Mouse (Mus musculus) thymus, postnatal 0 days (tissue): ENCODE results near the gene Col8a1. TPM values are rescaled to one million over a fixed set of nuclear protein-coding genes. Genes with fewer than 3 reads are reported as not detected.
A peak's percentile ranks its signal among the peaks of the same experiment; 100 is the strongest.

Experiments
- DNase-seq: peaks from one replicate; pipeline ENCODE4 v3.0.0-alpha.2; 2015; ENCODE audit warnings: low spot score
- polyA plus RNA-seq: library from polyadenylated mRNA; unstranded; fragments of >200 nt; fragmentation: Nextera tagmentation; extraction: Ambion mirVana; gene quantifications from 2 replicates; pipeline ENCODE4 v1.2.1, GENCODE M21; 2015

The Col8a1 gene
- polyA plus RNA-seq, 1 experiment from 2014 or later: 0.23 TPM

- DNase-seq: no peak
Observed at GRCm38 (mm10) chr16:57685790-57686399, 68.6 kb downstream of the Col8a1 start.

GRCm38 (mm10) chr16:57672251-57672650 is 82.3 kb downstream of the Col8a1 start:
- DNase-seq: no peak

DNA sequence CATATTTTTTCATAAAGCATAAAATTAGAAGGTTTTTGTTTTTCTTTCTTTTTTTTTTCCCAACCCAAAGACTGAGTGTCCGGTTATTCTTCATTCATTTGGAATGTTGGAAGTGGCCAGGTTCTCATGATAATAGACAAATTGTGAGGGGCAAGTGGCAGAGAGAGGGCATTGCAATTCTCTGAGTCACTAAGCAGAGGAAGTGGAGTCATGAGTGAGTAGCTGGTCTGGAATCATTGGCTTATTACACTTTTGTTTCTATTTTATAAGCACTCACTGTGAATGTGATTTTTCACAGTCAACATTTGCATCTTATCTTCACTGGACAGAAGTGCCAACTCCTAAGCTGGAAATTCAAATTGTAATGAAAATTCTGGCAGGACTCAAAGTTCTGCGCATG is 82.9 kb downstream of the Col8a1 start:
- no peak for DNase-seq

DNA sequence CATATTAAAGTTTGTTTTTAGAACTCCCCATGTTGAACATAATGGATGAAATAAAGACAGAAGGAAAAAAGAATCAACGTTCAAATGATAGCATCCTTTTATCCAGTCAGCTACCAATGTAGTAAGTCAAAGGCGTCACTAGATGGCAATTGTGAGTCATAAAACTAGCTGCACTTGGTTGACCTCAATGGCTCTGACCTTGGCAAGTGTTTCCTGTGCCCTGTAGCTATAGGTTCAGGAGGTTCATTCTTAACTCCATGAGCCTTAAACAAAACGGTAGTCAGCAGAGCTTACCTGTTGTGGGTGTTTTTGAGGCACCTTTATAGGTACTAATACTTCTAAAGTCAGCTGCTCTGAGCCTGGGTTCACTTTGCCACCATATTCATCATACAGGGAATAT is 85.2 kb downstream of the Col8a1 start:
- DNase-seq: peak; percentile 22

- no peak for DNase-seq
Observed at GRCm38 (mm10) chr16:57662661-57663060, 91.9 kb downstream of the Col8a1 start.

DNA sequence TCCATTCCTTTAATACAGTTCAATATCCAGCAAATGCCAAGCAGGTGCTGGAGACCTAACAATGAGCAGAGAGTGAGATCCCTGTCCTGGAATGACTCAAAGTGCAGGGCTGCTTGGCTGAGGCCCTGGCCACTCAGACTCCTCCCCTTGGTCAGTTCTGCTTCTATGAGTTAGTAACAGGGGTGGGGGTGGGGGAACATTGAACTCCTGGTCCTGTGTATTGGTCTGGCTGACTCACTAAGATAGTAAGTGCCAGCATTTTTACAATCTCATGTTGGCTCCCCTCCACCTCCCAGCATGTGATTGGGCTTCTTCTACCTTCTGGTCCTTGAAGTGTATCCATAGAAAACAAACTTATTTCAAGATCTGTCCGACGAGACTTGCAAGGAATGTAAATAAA is 104.6 kb downstream of the Col8a1 start:
- DNase-seq: no peak

DNA sequence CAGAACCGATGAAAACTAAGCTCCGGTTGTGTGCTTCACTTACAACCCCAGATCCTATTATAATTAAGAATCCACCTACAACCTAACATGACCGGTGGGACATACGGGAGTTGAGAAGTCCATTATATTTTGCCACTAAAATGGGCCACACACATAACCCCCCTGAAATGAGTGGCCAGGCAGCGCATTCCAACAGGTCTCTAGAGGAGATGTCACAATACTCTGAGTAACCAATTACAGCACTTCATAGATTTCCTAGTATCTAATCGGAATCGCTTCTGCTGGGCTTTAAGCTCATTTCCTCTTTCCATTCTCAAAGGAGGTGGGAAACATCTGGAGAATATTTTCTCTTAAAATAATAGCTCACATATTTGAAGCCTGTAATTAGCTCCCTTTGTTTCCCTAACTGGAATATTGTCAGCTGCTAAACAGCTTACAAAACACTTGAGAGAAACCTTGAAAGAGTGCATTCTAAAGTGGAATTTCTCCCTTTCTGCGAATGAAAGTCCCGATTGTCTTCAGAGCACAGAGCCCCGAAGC is 113.1 kb downstream of the Col8a1 start:
- DNase-seq: no peak

DNA sequence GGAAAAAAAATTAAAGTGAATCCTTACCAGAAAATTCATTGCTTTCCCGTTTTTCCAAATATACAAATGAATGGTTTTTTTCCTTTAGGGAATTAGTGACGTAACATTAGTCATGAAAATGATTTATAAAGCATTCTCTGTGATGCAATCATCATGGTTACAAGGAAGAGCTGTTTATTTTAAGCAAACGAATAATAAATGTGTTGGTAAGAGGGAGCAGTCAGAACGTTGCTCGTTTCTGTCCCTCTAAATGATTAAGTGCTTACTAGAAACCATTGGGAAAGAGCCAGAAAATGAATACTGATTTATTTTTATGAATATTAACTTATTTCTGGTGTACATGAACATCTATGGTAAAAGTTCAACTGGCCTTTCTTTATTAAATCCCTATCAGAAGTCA is 119.8 kb downstream of the Col8a1 start:
- DNase-seq: no peak

GRCm38 (mm10) chr16:57634191-57634590 is 120.3 kb downstream of the Col8a1 start:
- DNase-seq: peak; percentile 58

DNA sequence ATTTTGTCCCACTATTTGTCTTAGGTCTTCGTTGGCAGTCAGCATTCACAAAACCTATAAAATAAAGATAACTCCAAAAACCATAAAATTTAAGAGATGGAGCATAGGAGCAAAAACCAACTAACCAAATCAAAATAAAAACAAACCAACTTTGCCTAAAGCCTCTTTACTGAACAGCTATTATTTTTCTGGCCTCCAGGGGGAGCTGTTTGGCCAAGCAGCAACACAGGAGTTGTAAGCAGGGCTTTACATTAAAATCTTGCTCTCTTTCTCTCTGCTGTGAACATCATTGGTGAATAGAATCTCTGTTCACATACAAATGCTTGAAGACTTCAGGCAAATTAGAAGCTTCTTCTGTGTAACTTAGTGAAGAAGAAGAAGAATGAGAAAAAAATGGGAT is 142.8 kb downstream of the Col8a1 start:
- DNase-seq: peak; percentile 57

DNA sequence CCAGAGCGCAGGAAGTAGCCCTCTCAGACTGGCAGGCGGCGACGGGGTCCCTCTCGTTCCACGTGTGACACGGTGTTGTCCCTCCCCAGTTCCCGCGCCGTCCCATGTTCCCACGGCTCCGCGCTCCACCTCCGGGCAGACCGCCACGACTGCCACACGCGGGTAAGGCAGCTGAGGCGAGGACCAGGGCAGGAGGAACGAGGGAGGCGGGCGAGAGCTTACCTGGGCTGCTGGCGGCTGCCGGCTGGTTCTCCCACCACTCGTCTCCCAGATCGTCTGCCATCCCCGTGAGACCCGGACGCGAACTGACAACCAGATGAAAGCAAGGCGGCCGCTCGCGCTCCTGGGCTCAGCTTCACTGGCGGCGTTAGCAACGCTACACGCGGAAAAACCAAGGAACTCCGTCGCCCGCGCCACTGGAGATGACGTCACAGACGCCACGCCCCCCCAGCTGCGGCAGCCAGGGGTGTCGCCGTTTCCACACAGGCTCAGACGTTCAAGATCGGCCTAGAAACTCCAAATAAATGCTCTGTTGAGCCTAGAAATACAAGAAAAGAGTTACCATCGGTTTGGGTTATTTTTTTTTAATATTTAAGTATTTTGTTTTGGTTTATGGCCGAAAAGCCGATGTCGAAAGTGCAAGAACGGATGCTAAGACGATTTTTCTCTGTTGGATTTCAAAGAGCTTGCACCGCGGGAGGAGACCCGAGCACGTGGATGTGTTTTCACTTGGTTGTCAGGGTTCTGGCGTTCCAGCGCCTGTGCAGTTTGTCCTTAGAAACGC is 147.9 kb downstream of the Col8a1 start, which contains the start of gene Cmss1:
TSS of gene Cmss1 (minus strand) at position 421 of the 784 bp plus-strand sequence.
- DNase-seq: peak; percentile 89

- DNase-seq: no peak
Observed at GRCm38 (mm10) chr16:57601031-57601430, 153.5 kb downstream of the Col8a1 start.

DNA sequence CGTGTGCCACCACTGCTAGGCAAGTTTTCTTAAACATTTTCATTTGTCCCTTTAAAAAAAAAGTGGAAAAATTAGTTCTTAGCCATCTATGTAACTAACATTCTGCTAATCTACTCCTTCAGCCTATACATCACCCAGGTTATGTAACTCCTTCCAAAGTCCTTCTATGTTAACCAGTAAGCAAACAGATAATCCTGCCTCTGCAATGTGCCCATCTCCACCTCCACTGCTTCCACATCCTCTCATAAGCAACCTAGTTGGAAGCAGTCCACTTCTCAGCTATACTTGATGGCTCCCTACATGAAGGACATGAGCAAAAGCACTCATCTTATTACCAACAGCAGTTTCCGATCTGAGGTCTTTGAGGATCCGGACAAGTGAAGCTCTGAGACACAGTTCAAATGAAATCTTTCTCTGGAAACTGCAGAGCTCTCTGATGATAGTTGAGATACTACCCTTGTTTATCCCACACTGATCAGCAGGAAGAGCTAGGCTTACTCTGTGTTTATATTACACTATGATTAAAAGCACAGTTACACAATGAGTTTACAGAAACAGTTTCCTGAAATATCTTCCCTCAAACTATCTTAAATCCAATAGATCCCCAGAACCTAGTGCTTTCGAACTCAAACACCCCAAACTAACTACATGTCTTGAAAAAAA is 157.1 kb downstream of the Col8a1 start:
- no peak for DNase-seq

DNA sequence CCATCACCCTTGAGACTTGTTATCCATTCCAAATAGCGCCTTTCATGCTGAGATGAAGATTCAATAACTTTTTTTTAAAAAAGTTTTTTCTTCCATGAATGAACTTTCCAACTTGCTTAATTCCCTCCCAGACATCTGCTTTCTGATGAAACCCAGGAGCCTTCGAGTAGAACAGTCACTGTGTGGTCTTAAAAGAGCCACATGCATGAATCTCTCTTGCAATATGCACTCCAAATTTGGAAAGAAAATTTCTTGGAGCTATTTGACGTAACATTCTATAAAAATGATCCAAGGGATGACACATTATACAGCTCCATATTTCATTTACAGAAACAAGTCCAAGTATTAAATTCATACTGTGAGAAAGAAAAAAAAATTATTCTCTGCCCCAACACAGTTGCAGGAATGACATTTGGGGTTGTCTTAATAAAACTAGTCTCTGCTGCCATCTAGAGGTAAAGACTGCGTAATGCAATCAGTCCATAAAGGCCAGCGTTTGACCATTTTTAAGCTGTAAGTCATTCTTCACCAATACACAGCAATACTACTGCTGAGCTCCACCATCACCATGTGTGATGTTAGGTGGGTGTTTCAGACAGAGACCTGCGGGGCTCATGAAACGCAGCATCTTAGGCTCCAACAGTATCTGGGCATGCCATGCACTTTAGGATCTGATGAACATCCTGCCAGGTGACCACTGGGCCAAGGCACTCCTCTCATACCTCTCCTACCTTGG is 160.9 kb downstream of the Col8a1 start:
- peak; percentile 67 for DNase-seq

- peak; percentile 17 for DNase-seq
Observed at GRCm38 (mm10) chr16:57585201-57585600, 169.3 kb downstream of the Col8a1 start.

DNA sequence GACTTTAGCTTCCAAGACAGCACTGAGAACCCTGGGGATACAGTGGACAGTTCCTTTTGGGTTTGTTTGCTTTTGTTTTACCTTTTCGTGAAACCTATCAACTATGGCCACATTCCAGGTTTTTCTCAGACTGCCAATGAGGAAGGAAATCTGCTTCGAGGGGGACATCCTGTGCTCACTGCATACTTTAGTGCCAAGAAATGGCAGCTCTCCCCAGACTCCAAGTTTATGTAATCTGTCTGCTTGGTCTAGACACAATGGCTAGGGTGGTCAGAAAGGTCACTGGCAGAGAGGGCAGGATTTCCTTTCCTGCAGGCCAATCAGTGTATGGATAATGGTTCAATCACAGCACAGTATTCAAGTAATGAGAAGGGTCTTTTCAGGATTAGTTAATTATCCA is 172.5 kb downstream of the Col8a1 start:
- DNase-seq: no peak

GRCm38 (mm10) chr16:57580041-57580440 is 174.5 kb downstream of the Col8a1 start:
- no peak for DNase-seq

- peak; percentile 25 for DNase-seq
Observed at GRCm38 (mm10) chr16:57577519-57577918, 177.0 kb downstream of the Col8a1 start.

GRCm38 (mm10) chr16:57575764-57576388 is 178.7 kb downstream of the Col8a1 start:
- no peak for DNase-seq
